Mouse (Mus musculus): ENCODE data around the gene Alox5.

The Alox5 gene

GRCm38 (mm10) chr6:116460544-116461283 lies at the start of gene Alox5:
Gene Alox5 (minus strand): TSS chr6:116461178.
- DNase-seq (ENCODE audit: low read depth, low spot score): peak; percentile 45

GRCm38 (mm10) chr6:116506302-116507003 lies 45.5 kb upstream of the Alox5 start, which contains the start of gene Olfr212:
Gene Olfr212 (plus strand): TSS chr6:116506516.
- peak; percentile 12 for DNase-seq (ENCODE audit: low read depth, low spot score)

- no peak for DNase-seq (ENCODE audit: low read depth, low spot score)
These were observed 35.0 kb upstream of the Alox5 start for GRCm38 (mm10) chr6:116495960-116496359.

GRCm38 (mm10) chr6:116493742-116494141 lies 32.8 kb upstream of the Alox5 start:
- no peak for DNase-seq (ENCODE audit: low read depth, low spot score)

GRCm38 (mm10) chr6:116488791-116489190 lies 27.8 kb upstream of the Alox5 start, which contains the start of gene Olfr211:
Gene Olfr211 (plus strand): TSS chr6:116489091.
- no peak for DNase-seq (ENCODE audit: low read depth, low spot score)

- no peak for DNase-seq (ENCODE audit: low read depth, low spot score)
These were observed 25.9 kb upstream of the Alox5 start for GRCm38 (mm10) chr6:116486833-116487232.

- DNase-seq (ENCODE audit: low read depth, low spot score): no peak
These were observed 24.1 kb upstream of the Alox5 start for GRCm38 (mm10) chr6:116485081-116485480.

- DNase-seq (ENCODE audit: low read depth, low spot score): peak; percentile 37
These were observed 7.1 kb upstream of the Alox5 start for GRCm38 (mm10) chr6:116468081-116468480.

GRCm38 (mm10) chr6:116459232-116459631 lies 1.7 kb downstream of the Alox5 start:
- DNase-seq (ENCODE audit: low read depth, low spot score): no peak

GRCm38 (mm10) chr6:116458728-116459127 lies 2.2 kb downstream of the Alox5 start:
- DNase-seq (ENCODE audit: low read depth, low spot score): no peak

GRCm38 (mm10) chr6:116456482-116456881 lies 4.5 kb downstream of the Alox5 start:
- DNase-seq (ENCODE audit: low read depth, low spot score): no peak

- no peak for DNase-seq (ENCODE audit: low read depth, low spot score)
These were observed 5.2 kb downstream of the Alox5 start for GRCm38 (mm10) chr6:116455781-116456180.

- no peak for DNase-seq (ENCODE audit: low read depth, low spot score)
These were observed 20.1 kb downstream of the Alox5 start for GRCm38 (mm10) chr6:116440849-116441248.

GRCm38 (mm10) chr6:116440447-116440846 lies 20.5 kb downstream of the Alox5 start:
- no peak for DNase-seq (ENCODE audit: low read depth, low spot score)

GRCm38 (mm10) chr6:116439531-116439930 lies 21.4 kb downstream of the Alox5 start:
- no peak for DNase-seq (ENCODE audit: low read depth, low spot score)

GRCm38 (mm10) chr6:116438864-116439263 lies 22.1 kb downstream of the Alox5 start:
- DNase-seq (ENCODE audit: low read depth, low spot score): no peak

- DNase-seq (ENCODE audit: low read depth, low spot score): peak; percentile 19
These were observed 32.7 kb downstream of the Alox5 start for GRCm38 (mm10) chr6:116428282-116428681.

GRCm38 (mm10) chr6:116427552-116427951 lies 33.4 kb downstream of the Alox5 start:
- DNase-seq (ENCODE audit: low read depth, low spot score): no peak

- no peak for DNase-seq (ENCODE audit: low read depth, low spot score)
These were observed 37.3 kb downstream of the Alox5 start for GRCm38 (mm10) chr6:116423664-116424063.

- no peak for DNase-seq (ENCODE audit: low read depth, low spot score)
These were observed 38.0 kb downstream of the Alox5 start for GRCm38 (mm10) chr6:116422991-116423390.

- DNase-seq (ENCODE audit: low read depth, low spot score): no peak
These were observed 40.7 kb downstream of the Alox5 start for GRCm38 (mm10) chr6:116420271-116420670.

- no peak for DNase-seq (ENCODE audit: low read depth, low spot score)
These were observed 41.3 kb downstream of the Alox5 start for GRCm38 (mm10) chr6:116419699-116420098.

GRCm38 (mm10) chr6:116418487-116418886 lies 42.5 kb downstream of the Alox5 start:
- DNase-seq (ENCODE audit: low read depth, low spot score): no peak

Measured in ZHBTc4 (cell line).